Mouse (Mus musculus): ENCODE data around the gene Aldh4a1.

The Aldh4a1 gene

GRCm38 (mm10) chr4:139617001-139617364, 5.7 kb upstream of the Aldh4a1 start:
- in situ Hi-C loops (cut with MboI, MseI): no loop called here

- in situ Hi-C loops (cut with MboI, MseI): no loop called here
Measured at GRCm38 (mm10) chr4:139619765-139620164, 2.9 kb upstream of the Aldh4a1 start.

- in situ Hi-C loops (cut with MboI, MseI): no loop called here
Measured at GRCm38 (mm10) chr4:139623434-139624115, 909 bp downstream of the Aldh4a1 start.

GRCm38 (mm10) chr4:139624116-139624489, 1.4 kb downstream of the Aldh4a1 start:
- in situ Hi-C loops (cut with MboI, MseI): no loop called here

GRCm38 (mm10) chr4:139624706-139625105, 2.0 kb downstream of the Aldh4a1 start:
- in situ Hi-C loops (cut with MboI, MseI): no loop called here

GRCm38 (mm10) chr4:139627361-139627760, 4.7 kb downstream of the Aldh4a1 start:
- in situ Hi-C loops (cut with MboI, MseI): no loop called here

- in situ Hi-C loops (cut with MboI, MseI): loop anchor here (5.0 to 10.0 kb wide), 2 partner anchors 158 to 1325 kb away; no protein-coding TSS in a partner anchor
Measured at GRCm38 (mm10) chr4:139630171-139630570, 7.5 kb downstream of the Aldh4a1 start.

- in situ Hi-C loops (cut with MboI, MseI): loop anchor here (5.0 to 10.0 kb wide), 2 partner anchors 159 to 1324 kb away; no protein-coding TSS in a partner anchor
Measured at GRCm38 (mm10) chr4:139631141-139631540, 8.5 kb downstream of the Aldh4a1 start.

GRCm38 (mm10) chr4:139631569-139632253, 9.0 kb downstream of the Aldh4a1 start:
- in situ Hi-C loops (cut with MboI, MseI): loop anchor here (5.0 to 10.0 kb wide), 2 partner anchors 159 to 1323 kb away; no protein-coding TSS in a partner anchor

- in situ Hi-C loops (cut with MboI, MseI): loop anchor here (5.0 to 10.0 kb wide), 2 partner anchors 160 to 1323 kb away; no protein-coding TSS in a partner anchor
Measured at GRCm38 (mm10) chr4:139632254-139632580, 9.6 kb downstream of the Aldh4a1 start.

- in situ Hi-C loops (cut with MboI, MseI): loop anchor here (10.0 kb wide), 1 partner anchor 1318 kb away; no protein-coding TSS in a partner anchor
Measured at GRCm38 (mm10) chr4:139636373-139636772, 13.7 kb downstream of the Aldh4a1 start.

GRCm38 (mm10) chr4:139637847-139638246, 15.2 kb downstream of the Aldh4a1 start:
- in situ Hi-C loops (cut with MboI, MseI): loop anchor here (10.0 kb wide), 1 partner anchor 1317 kb away; no protein-coding TSS in a partner anchor

- in situ Hi-C loops (cut with MboI, MseI): loop anchor here (10.0 kb wide), 1 partner anchor 1316 kb away; no protein-coding TSS in a partner anchor
Measured at GRCm38 (mm10) chr4:139638356-139638755, 15.7 kb downstream of the Aldh4a1 start.

- in situ Hi-C loops (cut with MboI, MseI): loop anchor here (10.0 kb wide), 1 partner anchor 1315 kb away; no protein-coding TSS in a partner anchor
Measured at GRCm38 (mm10) chr4:139639801-139640200, 17.1 kb downstream of the Aldh4a1 start.

- in situ Hi-C loops (cut with MboI, MseI): no loop called here
Measured at GRCm38 (mm10) chr4:139640333-139640732, 17.7 kb downstream of the Aldh4a1 start.

- in situ Hi-C loops (cut with MboI, MseI): no loop called here
Measured at GRCm38 (mm10) chr4:139640775-139641174, 18.1 kb downstream of the Aldh4a1 start.

- in situ Hi-C loops (cut with MboI, MseI): no loop called here
Measured at GRCm38 (mm10) chr4:139641829-139642425, 19.3 kb downstream of the Aldh4a1 start.

- in situ Hi-C loops (cut with MboI, MseI): no loop called here
Measured at GRCm38 (mm10) chr4:139643972-139644371, 21.3 kb downstream of the Aldh4a1 start.

GRCm38 (mm10) chr4:139646916-139647315, 24.2 kb downstream of the Aldh4a1 start:
- in situ Hi-C loops (cut with MboI, MseI): no loop called here

- in situ Hi-C loops (cut with MboI, MseI): no loop called here
Measured at GRCm38 (mm10) chr4:139650086-139650743, 27.5 kb downstream of the Aldh4a1 start.

GRCm38 (mm10) chr4:139650907-139651306, 28.2 kb downstream of the Aldh4a1 start:
- in situ Hi-C loops (cut with MboI, MseI): no loop called here

- in situ Hi-C loops (cut with MboI, MseI): no loop called here
Measured at GRCm38 (mm10) chr4:139653238-139653637, 30.6 kb downstream of the Aldh4a1 start, which contains the start of gene Tas1r2. Gene Tas1r2 (plus strand): TSS chr4:139653538.

Data from T-helper 2 cell (primary cell).